Mouse (Mus musculus): ENCODE results near the gene Tns1.

Gene Tns1

DNA sequence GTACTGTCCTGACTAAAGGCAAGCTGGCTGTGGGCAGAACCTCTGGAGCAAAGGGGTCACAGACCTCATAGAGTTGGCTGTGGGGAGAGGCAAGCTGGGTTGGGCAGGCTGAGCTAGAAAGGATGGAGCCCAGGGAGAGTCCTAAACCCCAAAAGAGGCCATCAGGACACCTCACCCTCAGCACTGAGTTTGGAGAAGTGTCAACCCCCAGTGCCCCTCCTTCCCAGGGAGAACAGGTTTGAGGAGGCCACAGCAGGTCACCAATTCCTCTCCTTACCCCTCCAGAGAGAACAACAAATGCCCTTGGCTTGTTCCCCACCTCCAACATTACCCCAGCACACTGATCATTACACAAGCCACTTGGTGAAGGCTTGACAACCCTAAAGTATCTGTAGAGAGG is 90.0 kb downstream of the Tns1 start:
- DNase-seq (ENCODE audit: low read depth, low spot score): no peak

DNA sequence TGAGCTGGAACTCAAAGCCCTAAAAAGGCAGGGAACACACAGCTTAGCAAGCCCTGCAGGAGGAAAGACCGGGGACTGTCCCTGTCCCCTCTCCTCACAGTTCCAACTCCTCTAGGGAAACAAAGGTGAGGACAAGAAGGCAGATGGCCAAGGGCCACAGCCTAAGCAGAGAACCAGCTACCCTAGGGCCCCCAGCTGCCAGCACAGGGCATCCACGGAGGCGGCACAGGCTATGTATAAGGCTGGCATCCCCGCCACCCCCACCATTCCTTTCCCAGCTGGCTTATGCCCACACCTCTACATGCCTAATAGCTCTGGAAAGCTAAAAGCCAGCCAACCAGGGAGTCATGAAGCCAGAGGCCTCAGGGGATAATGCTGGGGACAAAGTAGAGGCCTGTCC is 90.8 kb downstream of the Tns1 start:
- DNase-seq (ENCODE audit: low read depth, low spot score): no peak

DNA sequence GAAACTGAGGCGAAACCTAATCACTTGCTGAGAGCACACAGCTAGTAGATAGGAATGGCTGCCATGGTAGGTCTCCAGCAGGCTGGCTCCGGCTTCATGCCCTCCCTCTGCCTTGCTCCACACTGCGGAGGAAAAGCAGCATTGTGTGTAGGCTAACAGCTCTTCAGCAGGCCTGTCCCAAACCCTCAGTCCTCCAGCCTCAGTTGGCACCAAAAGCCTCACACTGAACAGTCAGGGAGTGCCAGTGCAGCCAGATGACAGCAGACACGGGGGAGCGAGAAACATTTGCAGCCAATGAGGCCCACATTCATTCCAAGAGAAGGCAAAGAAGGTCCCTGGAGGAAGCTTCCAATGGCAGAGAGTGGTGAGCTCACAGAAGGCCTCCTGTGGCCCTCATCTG is 91.3 kb downstream of the Tns1 start:
- no peak for DNase-seq (ENCODE audit: low read depth, low spot score)

DNA sequence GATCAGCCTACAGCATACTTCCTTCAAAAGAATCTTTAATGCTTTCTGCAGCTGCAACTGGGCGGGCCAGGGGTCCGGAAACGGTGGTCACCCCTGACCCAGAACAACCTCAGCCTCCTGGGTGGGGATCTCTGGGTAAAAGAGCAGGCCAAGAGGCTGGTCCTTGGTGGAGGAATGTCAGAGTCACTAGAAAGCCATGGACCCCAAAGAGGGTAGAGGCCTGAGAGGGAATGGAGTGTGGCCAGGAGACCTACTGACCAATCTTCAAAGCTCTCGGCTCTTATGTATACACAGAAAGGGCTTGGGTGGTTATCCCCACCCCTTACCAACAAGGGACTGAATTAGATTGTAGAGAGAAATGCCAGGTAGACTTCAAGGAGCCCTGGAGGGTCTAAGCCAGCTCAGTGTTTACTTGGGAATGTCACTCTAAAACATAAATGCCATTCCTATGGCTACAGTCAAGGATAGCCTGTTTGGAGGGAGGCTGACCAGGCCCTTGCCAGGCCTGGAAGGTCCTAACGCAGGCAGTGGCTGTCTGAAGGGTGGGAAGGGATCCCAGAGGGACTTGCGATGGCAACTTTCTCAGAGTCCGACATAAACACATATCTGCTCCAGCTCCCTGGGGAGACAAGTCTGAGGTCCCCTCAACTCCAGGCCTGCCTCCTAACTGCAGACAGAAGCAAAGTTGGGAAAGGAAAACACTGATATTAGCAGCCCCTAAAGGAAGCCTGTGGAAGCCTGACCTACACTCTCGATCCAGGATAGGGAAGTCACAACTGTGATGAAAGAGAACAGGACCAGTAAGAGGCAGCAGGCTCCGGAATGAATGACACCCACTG is 92.3 kb downstream of the Tns1 start:
- no peak for DNase-seq (ENCODE audit: low read depth, low spot score)

DNA sequence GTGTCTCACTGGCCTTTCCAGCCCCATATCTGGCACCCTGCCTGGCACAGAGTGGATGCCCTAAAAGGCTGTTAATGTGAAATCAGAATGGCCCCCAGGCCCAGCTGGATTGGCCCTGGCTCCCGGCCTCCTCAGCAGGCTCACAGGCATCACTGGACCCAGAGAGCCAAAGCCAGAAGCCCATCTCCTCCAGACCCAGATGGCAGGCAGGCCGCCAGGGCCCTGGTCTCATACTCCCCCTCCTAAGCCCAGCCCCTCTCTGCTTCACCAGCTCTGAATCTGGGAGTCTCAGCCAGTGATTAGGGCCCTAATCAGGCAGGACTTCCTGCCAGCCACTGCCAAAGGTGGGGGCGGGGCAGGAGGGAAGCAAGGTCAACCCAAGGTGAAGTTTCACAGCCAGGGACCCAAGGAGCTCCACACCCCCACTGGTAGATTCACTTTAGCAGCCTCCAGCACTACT is 93.3 kb downstream of the Tns1 start:
- no peak for DNase-seq (ENCODE audit: low read depth, low spot score)

DNA sequence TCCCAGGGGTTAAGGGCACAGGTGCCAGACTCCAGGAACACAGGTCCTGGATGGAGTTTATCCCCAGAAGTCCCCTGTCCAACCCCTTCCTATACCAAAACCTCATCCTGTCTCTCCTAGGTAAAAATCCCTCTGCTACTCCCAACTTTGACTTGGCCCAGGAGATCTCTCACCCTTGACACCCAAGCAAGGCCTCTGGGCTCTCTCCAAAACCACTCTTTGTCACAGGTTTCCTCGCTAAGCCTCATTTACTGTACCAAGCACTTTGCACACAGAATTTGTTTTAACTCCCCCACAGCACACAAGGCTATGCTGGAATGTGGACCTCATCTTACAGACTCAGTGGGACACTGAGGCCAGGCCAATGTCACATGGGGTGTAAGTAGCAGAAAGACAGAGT is 94.0 kb downstream of the Tns1 start:
- no peak for DNase-seq (ENCODE audit: low read depth, low spot score)

DNA sequence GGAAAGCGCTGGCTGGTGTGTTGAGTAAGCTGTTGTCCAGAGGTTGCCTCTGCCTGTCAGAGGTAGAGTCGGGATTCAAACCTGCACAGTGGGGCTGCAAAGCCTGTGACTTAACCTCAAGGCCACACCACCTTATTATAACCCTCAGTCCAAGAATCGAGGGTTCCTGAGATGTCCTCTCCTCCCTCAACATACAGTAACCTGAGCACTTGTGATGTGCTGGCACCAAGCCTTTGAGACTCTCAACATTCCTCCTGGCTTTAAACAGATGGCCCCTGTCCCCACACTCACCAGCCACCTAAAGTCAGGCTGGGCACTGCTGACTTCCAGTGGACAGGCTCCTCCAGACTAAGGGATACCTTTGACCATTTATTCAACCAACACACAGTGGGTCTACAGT is 94.6 kb downstream of the Tns1 start:
- no peak for DNase-seq (ENCODE audit: low read depth, low spot score)

DNA sequence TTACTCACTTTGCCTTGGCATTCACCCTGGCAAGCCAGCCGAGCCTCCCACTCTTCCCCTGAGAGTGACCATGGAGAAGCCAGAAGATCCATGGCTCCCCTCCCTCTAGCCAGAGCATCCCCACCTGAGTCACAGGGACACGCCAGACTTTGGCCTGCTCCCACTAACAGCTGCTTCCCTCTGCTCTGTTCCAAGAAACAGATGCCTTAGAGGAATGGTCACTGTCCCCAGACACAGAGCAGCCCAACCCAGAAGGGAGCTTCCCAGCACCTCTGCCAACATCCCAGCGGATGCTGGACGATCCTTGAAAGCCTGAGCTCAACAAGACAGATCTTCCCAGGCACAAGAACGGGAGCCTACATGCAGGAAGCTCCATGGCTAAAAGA is 95.4 kb downstream of the Tns1 start:
- no peak for DNase-seq (ENCODE audit: low read depth, low spot score)

DNA sequence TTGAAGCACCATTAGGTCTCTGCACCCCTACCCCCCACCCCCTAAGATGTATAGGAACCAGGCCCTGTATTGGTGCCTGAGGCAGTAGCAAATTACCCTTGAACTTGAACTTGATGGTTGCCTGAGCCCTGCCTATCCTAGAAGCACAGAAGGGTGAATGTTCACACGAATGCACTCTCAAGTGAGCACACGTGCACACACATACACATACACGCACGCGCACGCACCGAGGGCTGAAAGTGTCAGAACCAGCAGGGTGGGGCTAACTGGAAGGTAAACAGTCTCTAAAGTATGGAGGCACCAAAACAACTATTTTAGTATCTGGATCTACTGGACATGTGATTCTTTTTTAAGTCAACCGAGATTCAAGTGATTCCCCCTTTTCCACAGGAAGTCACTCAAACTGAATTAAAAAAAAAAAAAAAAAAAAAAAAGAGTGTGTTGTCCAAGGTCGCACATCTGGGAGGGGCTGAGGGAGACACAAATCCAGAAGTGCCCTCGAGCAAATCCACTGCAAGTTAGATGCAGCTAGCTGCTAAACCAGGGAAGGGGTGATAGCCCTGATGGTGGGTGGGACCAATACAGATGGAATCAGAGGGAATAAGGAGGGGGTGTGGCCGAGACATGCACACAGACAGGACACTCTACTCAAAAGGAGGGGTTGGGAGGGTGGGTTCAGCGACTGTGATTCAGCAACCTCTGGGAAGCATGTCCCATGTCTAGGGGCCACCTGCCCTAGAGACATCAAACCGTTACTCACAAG is 96.0 kb downstream of the Tns1 start:
- DNase-seq (ENCODE audit: low read depth, low spot score): no peak

DNA sequence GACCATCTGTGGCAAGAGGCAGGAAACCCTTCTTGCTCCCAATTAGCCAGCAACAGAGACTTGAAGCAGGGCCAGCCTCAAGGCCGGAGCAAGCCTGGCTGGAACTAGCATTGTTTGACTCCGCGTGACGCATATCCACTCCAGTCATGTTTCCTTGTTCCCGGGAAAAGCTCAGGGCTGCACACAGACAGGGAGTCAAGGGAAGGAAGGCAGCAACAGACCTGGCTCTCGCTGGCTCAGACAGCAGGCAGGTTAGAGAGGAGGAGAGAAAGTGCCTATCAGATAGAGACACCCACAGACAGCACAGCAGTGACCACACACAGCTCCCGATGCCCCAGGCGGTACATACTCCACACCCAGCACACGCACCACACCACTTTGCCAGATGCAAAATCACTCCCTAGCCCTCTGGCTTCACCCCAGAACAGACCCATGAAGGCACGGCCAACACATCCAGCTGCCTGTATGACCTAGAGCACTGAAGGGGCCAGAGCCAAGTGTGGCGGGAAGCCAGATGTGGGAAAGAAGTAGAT is 96.6 kb downstream of the Tns1 start:
- DNase-seq (ENCODE audit: low read depth, low spot score): no peak

DNA sequence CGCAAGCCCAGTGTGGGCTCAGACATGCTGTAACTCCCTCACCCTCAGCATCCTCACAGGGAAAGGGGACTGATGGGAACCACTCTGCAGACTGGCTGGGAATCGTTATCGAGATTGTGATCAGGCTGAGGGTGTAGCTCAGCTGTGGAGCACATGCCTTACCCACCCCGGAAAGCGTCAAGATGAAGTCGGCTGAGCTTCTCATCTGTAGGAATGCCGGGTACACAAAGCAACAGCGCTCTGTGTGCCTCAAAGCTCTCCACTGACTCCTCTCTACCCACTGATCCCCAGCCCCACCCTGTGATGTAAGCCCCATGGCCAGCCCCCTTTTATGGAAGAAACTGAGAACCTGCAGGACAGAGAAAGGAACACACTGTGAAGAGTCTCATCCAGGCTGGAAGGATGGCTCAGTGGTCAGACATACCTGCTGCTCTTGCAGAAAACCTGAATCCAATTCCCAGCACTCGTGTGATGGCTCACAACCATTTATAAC is 97.5 kb downstream of the Tns1 start:
- no peak for DNase-seq (ENCODE audit: low read depth, low spot score)

DNA sequence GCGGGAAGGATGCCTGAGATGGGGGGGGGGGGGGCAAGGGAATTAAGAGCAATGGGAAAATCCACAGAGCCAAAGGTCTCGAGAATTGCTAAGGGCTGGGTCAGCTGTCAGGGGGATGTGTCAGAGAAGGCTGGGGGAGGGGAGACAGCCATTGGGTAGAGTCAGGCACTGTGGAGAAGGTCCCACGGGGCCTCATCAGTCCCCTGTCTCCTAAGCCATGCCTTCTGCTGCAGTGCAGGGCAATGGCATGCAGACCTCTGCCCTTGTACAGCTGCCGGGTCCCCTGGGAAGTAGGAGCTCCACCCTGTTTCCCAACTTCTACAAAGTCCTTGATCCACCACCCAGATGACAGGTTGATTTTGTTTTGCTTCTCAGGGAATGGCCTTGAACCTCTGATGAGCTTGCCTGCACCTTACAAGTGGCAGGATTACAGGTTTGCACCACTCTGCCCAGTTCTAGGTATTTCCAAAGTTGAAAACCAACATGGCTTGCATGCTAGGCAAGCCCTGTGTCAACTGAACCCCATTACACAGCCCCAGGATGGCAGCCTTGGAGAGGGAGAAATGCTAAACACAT is 98.5 kb downstream of the Tns1 start:
- no peak for DNase-seq (ENCODE audit: low read depth, low spot score)

DNA sequence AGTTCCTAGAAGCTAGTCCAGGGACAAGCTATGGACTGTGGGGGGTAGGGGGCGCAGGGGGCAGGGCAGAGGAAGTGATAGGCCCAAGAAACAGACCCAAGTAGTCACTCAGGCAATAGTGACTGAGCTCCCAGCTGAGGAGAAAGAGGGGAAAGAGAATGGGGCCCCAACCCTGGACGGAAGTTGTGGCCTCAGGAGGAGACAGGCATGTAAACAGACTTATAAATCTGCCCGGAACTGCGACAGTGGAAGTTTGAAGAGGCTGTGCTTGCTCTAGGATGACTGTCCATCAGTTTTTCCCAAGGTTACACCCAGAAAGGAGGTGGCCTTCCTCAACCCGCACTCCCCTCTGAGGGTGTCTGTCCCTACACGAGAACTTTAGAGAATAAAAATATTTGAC is 99.0 kb downstream of the Tns1 start:
- DNase-seq (ENCODE audit: low read depth, low spot score): no peak

DNA sequence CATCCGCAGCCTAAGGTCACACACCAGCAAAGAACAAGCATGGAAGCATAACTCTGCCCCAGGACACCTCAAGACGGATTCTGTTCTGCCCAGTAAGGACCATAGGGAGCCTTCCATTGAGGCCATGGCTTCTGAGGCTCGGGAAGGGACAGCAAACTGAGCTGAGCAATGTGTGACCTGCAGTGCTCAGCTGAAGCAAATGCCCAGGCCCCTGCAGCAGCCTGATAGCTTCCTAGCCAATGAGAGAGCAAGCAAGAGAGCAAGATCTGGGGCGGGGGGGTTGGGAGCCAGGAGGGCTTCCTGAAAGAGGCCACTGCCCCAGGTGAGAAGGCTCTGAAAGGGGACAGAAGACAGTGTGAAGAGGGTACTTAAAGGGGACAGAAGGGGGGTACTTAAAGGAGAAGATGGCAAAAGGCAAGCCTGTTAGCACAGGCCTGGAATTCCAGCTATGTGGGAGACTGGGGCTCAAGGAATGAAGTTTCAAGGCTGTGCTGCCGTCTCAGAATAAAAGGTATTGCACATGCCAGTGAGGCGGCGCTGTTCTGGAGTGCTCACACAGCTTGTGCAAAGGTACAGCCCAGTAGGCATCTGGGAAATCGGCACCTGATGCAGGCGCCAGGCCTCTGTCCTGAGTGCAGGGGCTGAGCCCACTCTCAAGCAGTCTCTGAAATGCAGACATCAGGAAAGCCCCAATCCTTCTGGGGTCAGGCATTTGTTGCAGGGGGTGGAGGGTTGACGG is 99.6 kb downstream of the Tns1 start:
- DNase-seq (ENCODE audit: low read depth, low spot score): no peak

DNA sequence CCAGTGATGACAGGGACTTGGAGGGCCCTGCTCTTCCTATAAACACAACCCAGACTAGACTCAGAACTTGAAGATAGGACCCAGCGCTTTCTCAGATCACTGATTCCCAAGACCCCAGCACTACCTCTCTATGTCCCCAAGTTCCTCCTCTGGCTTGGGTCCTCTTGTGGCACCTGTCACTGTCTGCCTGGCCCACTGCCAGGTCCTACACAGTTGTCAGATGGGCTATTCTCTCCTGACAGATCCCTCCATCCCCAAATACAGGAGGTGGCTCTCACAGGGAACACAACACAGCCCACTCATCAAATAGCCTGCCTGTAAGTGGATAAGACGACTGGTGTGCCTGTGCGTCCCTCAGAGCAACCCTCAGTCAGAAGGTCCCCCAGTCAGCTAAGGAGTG is 101.3 kb downstream of the Tns1 start:
- DNase-seq (ENCODE audit: low read depth, low spot score): no peak

DNA sequence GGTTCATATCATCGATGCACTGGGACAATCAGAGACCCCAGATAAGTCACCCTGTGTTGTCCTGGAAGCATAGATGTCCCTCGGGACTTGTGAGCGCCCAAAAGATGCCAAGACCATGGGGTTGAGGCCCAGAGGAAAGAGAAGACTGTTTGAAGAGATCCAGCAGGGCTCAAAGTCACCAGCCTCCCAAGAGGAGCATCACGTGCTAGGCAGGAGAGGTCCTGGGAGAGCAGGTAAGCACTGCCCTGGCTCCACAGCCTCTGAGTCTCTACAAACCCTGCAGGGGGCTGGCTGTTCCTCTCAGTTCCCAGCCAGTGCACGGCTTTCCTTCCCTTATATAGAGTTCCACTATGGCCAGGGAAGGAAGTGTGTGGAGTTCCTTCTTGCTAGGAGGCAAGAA is 101.7 kb downstream of the Tns1 start:
- DNase-seq (ENCODE audit: low read depth, low spot score): no peak

DNA sequence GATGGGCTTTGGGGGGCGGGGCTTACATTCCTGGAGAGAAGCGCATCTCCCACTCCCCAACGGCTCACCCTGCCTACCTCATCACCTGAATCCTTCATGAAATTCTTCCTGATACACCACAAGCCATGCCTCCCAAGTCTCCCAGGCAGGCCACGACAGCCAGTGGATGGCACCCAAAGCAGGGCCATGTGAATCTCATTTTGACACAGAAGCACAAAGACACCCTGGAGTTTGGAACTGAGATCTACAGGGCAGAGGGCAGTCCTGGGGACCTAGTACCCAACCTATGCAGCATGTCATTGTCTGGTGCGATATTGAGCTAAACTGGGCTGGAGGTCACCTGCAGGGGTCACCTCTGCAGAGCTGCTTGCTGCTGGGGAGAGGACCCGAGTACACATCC is 104.0 kb downstream of the Tns1 start:
- no peak for DNase-seq (ENCODE audit: low read depth, low spot score)

DNA sequence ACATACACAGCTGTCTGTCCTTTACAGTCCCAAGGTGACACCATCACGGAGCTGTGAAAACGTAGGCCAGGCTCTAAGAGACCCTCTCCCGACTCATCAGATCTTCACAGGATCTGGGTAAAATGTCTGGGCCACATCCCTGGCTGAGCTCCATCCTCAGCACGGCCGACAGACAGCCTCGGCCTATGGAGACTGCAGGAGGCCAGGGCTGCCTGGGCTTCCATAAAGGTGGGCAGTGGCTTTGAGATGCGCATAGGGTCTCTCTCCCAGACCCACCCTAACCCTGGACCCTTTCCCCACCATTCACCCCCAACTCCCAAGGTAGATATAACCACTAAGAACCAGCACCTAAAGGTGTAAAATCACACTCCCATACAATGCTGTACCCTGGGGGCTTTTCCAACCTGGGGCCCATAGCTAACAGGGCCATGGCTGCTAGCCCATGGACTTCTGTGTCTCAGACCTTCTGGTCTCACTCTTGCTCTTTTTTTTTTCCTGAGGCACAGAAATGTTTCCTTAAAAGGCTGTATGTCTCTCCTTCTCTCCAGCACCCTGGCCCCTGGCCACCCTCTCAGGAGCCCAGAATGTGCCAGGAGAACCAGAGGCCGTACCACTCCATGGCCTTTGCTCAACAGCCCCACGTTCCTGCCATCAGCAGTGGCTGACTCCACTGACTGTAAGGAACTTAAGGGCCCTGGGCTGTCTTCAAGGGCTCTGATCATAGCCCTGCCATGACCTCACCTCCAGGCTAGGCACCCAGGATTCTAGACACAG is 106.7 kb downstream of the Tns1 start:
- DNase-seq (ENCODE audit: low read depth, low spot score): no peak

DNA sequence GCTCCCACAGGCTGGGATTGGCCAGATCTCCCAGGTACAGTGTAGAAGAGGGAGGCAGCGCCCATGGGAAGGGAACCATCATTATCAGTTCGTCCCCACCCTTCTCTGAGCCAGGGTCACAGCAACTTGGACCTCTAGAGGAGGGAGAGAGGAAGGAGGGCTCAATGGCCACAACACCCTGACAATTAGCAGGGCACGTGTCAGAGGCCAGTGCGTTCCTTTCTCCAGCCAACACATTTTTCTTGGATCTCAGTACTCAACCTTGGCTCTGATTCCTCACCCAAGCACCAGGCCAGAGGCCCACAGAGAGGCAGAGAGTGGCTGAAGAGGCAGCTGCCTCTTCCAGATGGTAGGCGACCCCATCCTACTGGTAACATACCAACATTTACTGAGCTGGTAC is 107.6 kb downstream of the Tns1 start:
- no peak for DNase-seq (ENCODE audit: low read depth, low spot score)

DNA sequence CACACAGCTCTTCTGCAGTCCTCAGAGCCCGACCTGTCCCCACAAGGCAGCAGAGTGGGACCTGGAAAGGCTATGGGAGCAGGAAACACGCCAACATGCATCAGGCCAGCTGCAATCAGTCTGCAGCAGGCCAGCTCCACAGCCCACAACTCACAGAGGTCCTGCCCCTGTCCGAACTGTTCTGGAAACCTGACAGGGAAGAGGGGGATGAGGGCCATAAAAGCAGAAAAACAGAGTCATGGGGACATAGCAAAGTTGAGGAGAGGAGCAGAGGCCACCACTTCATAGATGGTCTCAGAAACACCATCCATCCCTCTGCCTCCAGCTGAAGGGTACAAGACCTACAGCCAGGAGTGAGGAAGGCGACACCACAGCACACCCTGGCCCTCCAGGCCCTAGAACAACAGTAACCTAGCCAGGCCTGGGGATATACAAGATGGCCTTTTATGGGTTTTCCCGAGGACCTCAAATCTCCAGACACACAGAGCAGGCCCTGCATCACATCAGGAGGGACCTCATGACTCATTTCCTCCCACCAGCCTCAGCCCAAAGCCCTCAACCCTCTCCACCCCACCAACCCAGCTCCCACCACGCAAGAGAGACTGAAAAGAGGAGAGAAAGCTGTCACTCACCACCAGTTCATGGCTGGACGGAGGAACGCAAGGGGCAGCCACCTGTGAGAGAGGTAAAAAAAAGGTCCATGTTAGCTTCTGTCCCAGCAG is 108.6 kb downstream of the Tns1 start:
- no peak for DNase-seq (ENCODE audit: low read depth, low spot score)

All from CD4-positive, CD25-positive, alpha-beta regulatory T cell, adult 2 months (primary cell).